ENCODE assay signal across 26 mouse cellular contexts in genomic region chr2:53359026-53359425, GRCm38 (mm10).
DNase-seq lines count a peak whose midpoint lies in the region; ATAC-seq lines count a peak whose summit lies in the region.
"Had no signal": no experiment of that assay in that cellular context is flagged by ENCODE, and none has a peak within 500 bp of the region (broad histone marks: within the 10 kb centered on the region; RNA-seq: fewer than 3 reads in every experiment).

No protein-coding gene starts in this region.

- H3K9ac ChIP-seq in hindbrain, embryonic 16.5 days (ENCODE audit: low read depth, low read length), result no peak overlapping the region
- H3K9ac ChIP-seq in hindbrain, embryonic 12.5 days, result no peak overlapping the region
- no peak overlapping the region for H3K9ac ChIP-seq in midbrain, embryonic 15.5 days
- no peak overlapping the region for H3K9ac ChIP-seq in midbrain, embryonic 13.5 days (replicated peaks)
- H3K9ac ChIP-seq in embryonic facial prominence, embryonic 12.5 days, result no peak overlapping the region
- H3K9ac ChIP-seq: embryonic facial prominence, embryonic 13.5 days; forebrain, embryonic 13.5 days; heart, embryonic 13.5 days had no signal

- H3K36me3 ChIP-seq in hindbrain, embryonic 16.5 days (ENCODE audit: control insufficient read depth, insufficient read depth, low read length), result no peaks in the 10 kb centered on the region
- no peaks in the 10 kb centered on the region for H3K36me3 ChIP-seq in hindbrain, embryonic 12.5 days
- no peaks in the 10 kb centered on the region for H3K36me3 ChIP-seq in midbrain, embryonic 15.5 days (replicated peaks)
- no peaks in the 10 kb centered on the region for H3K36me3 ChIP-seq in midbrain, embryonic 13.5 days
- no peaks in the 10 kb centered on the region for H3K36me3 ChIP-seq in embryonic facial prominence, embryonic 12.5 days
- H3K36me3 ChIP-seq: embryonic facial prominence, embryonic 13.5 days; forebrain, embryonic 10.5 days; heart, embryonic 10.5 days; heart, embryonic 13.5 days had no signal

- peak; percentile 48; the same call in 1 of the 2 replicates for ATAC-seq in hindbrain, embryonic 16.5 days
- no peak for ATAC-seq in hindbrain, embryonic 12.5 days (ENCODE audit: low FRiP score)
- ATAC-seq in midbrain, embryonic 15.5 days (replicated peaks), result peak; percentile 63; the same call in 1 of the 2 replicates
- no peak for ATAC-seq in midbrain, embryonic 13.5 days
- 0 out of 2 replicates have a peak, but pooled peaks have one; percentile 52 for ATAC-seq in embryonic facial prominence, embryonic 12.5 days (ENCODE audit: insufficient number of reproducible peaks, insufficient read depth, low FRiP score, low TSS enrichment)
- ATAC-seq: CD4-positive, CD25-positive, alpha-beta regulatory T cell, adult 4 months; forebrain, embryonic 13.5 days; forebrain, embryonic 16.5 days had no signal

- 49% methylated on average over 2 of the region's 2 CpGs for WGBS in hindbrain, embryonic 16.5 days
- 61% methylated on average over 2 of the region's 2 CpGs for WGBS in hindbrain, embryonic 12.5 days
- 71% methylated on average over 2 of the region's 2 CpGs for WGBS in midbrain, embryonic 15.5 days
- 73% methylated on average over 2 of the region's 2 CpGs for WGBS in midbrain, embryonic 13.5 days
- 42% methylated on average over 2 of the region's 2 CpGs for WGBS in embryonic facial prominence, embryonic 12.5 days

- H3K4me2 ChIP-seq in hindbrain, embryonic 16.5 days (ENCODE audit: low read length), result no peak overlapping the region
- no peak overlapping the region for H3K4me2 ChIP-seq in hindbrain, embryonic 12.5 days (replicated peaks)
- H3K4me2 ChIP-seq in midbrain, embryonic 15.5 days, result no peak overlapping the region
- H3K4me2 ChIP-seq in midbrain, embryonic 13.5 days (replicated peaks), result no peak overlapping the region
- H3K4me2 ChIP-seq in embryonic facial prominence, embryonic 12.5 days (replicated peaks), result no peak overlapping the region
- H3K4me2 ChIP-seq: embryonic facial prominence, embryonic 13.5 days; forebrain, embryonic 13.5 days; heart, embryonic 13.5 days had no signal

- no peak overlapping the region for H3K27ac ChIP-seq in hindbrain, embryonic 16.5 days (ENCODE audit: low read depth, low read length)
- H3K27ac ChIP-seq in hindbrain, embryonic 12.5 days, result no peak overlapping the region
- no peak overlapping the region for H3K27ac ChIP-seq in midbrain, embryonic 15.5 days
- H3K27ac ChIP-seq in midbrain, embryonic 13.5 days, result no peak overlapping the region
- no peak overlapping the region for H3K27ac ChIP-seq in embryonic facial prominence, embryonic 12.5 days
- H3K27ac ChIP-seq: embryonic facial prominence, embryonic 13.5 days; forebrain, embryonic 10.5 days; forebrain, embryonic 13.5 days; heart, adult 2 months; heart, embryonic 10.5 days; heart, embryonic 13.5 days had no signal

- no peak overlapping the region for H3K4me3 ChIP-seq in hindbrain, embryonic 16.5 days (ENCODE audit: low read length)
- H3K4me3 ChIP-seq in hindbrain, embryonic 12.5 days, result no peak overlapping the region
- H3K4me3 ChIP-seq in midbrain, embryonic 15.5 days, result no peak overlapping the region
- no peak overlapping the region for H3K4me3 ChIP-seq in midbrain, embryonic 13.5 days (replicated peaks)
- H3K4me3 ChIP-seq in embryonic facial prominence, embryonic 12.5 days, result no peak overlapping the region
- H3K4me3 ChIP-seq: embryonic facial prominence, embryonic 13.5 days; forebrain, embryonic 10.5 days; forebrain, embryonic 13.5 days; heart, adult 2 months; heart, embryonic 10.5 days; heart, embryonic 13.5 days had no signal

- DNase-seq in thymus, postnatal 14 days, result no peak
- DNase-seq in lung, adult 18-20 months, result no peak
- DNase-seq: adrenal gland, adult 2 months; adrenal gland, postnatal 14 days; cerebellum, adult 11-12 months; cerebellum, adult 8-10 months; cerebellum, postnatal 10 days; cerebellum, postnatal 36 days; embryo, embryonic 11 days; gastrocnemius, postnatal 10 days; gastrocnemius, postnatal 36 days; heart, adult 2 months; heart, postnatal 14 days; heart, postnatal 4 days had no signal

- no peaks in the 10 kb centered on the region for H3K9me3 ChIP-seq in hindbrain, embryonic 16.5 days (ENCODE audit: control insufficient read depth, low read length)
- H3K9me3 ChIP-seq in hindbrain, embryonic 12.5 days (replicated peaks), result no peaks in the 10 kb centered on the region
- no peaks in the 10 kb centered on the region for H3K9me3 ChIP-seq in midbrain, embryonic 15.5 days
- H3K9me3 ChIP-seq in midbrain, embryonic 13.5 days, result no peaks in the 10 kb centered on the region
- H3K9me3 ChIP-seq in embryonic facial prominence, embryonic 12.5 days, result no peaks in the 10 kb centered on the region
- H3K9me3 ChIP-seq: embryonic facial prominence, embryonic 13.5 days; forebrain, embryonic 10.5 days; forebrain, embryonic 13.5 days; heart, embryonic 10.5 days; heart, embryonic 13.5 days had no signal

- H3K27me3 ChIP-seq in hindbrain, embryonic 16.5 days (replicated peaks; ENCODE audit: control insufficient read depth, insufficient read depth, low read length), result no peaks in the 10 kb centered on the region
- H3K27me3 ChIP-seq in hindbrain, embryonic 12.5 days, result no peaks in the 10 kb centered on the region
- no peaks in the 10 kb centered on the region for H3K27me3 ChIP-seq in midbrain, embryonic 15.5 days (replicated peaks)
- no peaks in the 10 kb centered on the region for H3K27me3 ChIP-seq in midbrain, embryonic 13.5 days
- H3K27me3 ChIP-seq in embryonic facial prominence, embryonic 12.5 days, result no peaks in the 10 kb centered on the region
- H3K27me3 ChIP-seq: embryonic facial prominence, embryonic 13.5 days; forebrain, embryonic 13.5 days; heart, embryonic 13.5 days had no signal

- H3K4me1 ChIP-seq in hindbrain, embryonic 16.5 days (ENCODE audit: control insufficient read depth, insufficient read depth, low read depth, low read length), result no peaks in the 10 kb centered on the region
- no peaks in the 10 kb centered on the region for H3K4me1 ChIP-seq in hindbrain, embryonic 12.5 days
- H3K4me1 ChIP-seq in midbrain, embryonic 15.5 days, result no peaks in the 10 kb centered on the region
- H3K4me1 ChIP-seq in midbrain, embryonic 13.5 days (replicated peaks), result no peaks in the 10 kb centered on the region
- H3K4me1 ChIP-seq in embryonic facial prominence, embryonic 12.5 days, result no peaks in the 10 kb centered on the region
- H3K4me1 ChIP-seq: embryonic facial prominence, embryonic 13.5 days; forebrain, embryonic 10.5 days; forebrain, embryonic 13.5 days; heart, embryonic 10.5 days; heart, embryonic 13.5 days had no signal

Comparison
In these comparisons a context has a peak if more than half of its experiments do, and no peak if none do; other contexts are left out.
1. ATAC-seq: peak in hindbrain, embryonic 16.5 days (single experiment), midbrain, embryonic 15.5 days (single experiment) and embryonic facial prominence, embryonic 12.5 days (single experiment); none in hindbrain, embryonic 12.5 days (single experiment) and midbrain, embryonic 13.5 days (single experiment).